Mouse (Mus musculus): ENCODE measurements at regions not wholly inside any gene's neighbourhood (a gene's known extent, or its start where the extent isn't known, plus 50 kb on each side); places are given as distances from the start of the nearest gene placed in this dataset.

- H3K4me2 ChIP-seq (ENCODE audit: low read depth), result no peak overlapping the region
- H3K4me3 ChIP-seq, result no peak overlapping the region
- no peaks in the 10 kb centered on the region for H3K79me2 ChIP-seq (ENCODE audit: control insufficient read depth, insufficient read depth)
- no peaks in the 10 kb centered on the region for H3K36me3 ChIP-seq (ENCODE audit: control insufficient read depth, insufficient read depth)
- no peak overlapping the region for H3ac ChIP-seq (ENCODE audit: control insufficient read depth, insufficient read length)
- TF ChIP-seq POLR2A (IDR thresholded peaks at IDR 0.05; ENCODE audit: insufficient read length, low read depth) (no peak), MYOG (IDR thresholded peaks at IDR 0.05; ENCODE audit: control insufficient read depth in 1 of 3, insufficient read depth in 1 of 3, insufficient read length in 2 of 3, low read depth in 2 of 3) (no peak), USF1 (IDR thresholded peaks at IDR 0.05; ENCODE audit: low read depth) (no peak), TCF3 (IDR thresholded peaks at IDR 0.05; ENCODE audit: insufficient read length, low read depth) (no peak), MYOD1 (IDR thresholded peaks at IDR 0.05; ENCODE audit: control insufficient read depth in 1 of 3, insufficient read length in 2 of 3, low read depth in 2 of 3) (no peak)
- no peaks in the 10 kb centered on the region for H3K27me3 ChIP-seq (ENCODE audit: control insufficient read depth, insufficient read depth, insufficient read length)
Measured at GRCm38 (mm10) chr2:45246061-45246945, 129.1 kb upstream of the Zeb2 start.

GRCm38 (mm10) chr2:45245506-45245905 is 128.3 kb upstream of the Zeb2 start:
- no peaks in the 10 kb centered on the region for H3K79me2 ChIP-seq (ENCODE audit: control insufficient read depth, insufficient read depth)
- no peaks in the 10 kb centered on the region for H3K27me3 ChIP-seq (ENCODE audit: control insufficient read depth, insufficient read depth, insufficient read length)
- no peak overlapping the region for H3K4me3 ChIP-seq
- no peak overlapping the region for H3ac ChIP-seq (ENCODE audit: control insufficient read depth, insufficient read length)
- H3K4me2 ChIP-seq (ENCODE audit: low read depth), result no peak overlapping the region
- H3K36me3 ChIP-seq (ENCODE audit: control insufficient read depth, insufficient read depth), result no peaks in the 10 kb centered on the region
- no peak for TF ChIP-seq TCF3 (IDR thresholded peaks at IDR 0.05; ENCODE audit: insufficient read length, low read depth)

- Histone ChIP-seq H3K27me3 (ENCODE audit: control insufficient read depth, insufficient read depth, insufficient read length) (no peaks in the 10 kb centered on the region), H3K79me2 (ENCODE audit: control insufficient read depth, insufficient read depth) (no peaks in the 10 kb centered on the region), H3ac (ENCODE audit: control insufficient read depth, insufficient read length) (no peak overlapping the region), H3K36me3 (ENCODE audit: control insufficient read depth, insufficient read depth) (no peaks in the 10 kb centered on the region), H3K4me2 (ENCODE audit: low read depth) (no peak overlapping the region), H3K4me3 (no peak overlapping the region)
- TF ChIP-seq TCF3 (IDR thresholded peaks at IDR 0.05; ENCODE audit: insufficient read length, low read depth) (no peak), E2F4 (IDR thresholded peaks at IDR 0.05; ENCODE audit: insufficient read depth) (no peak), MAX (IDR thresholded peaks at IDR 0.05; ENCODE audit: low read depth) (no peak), POLR2A (IDR thresholded peaks at IDR 0.05; ENCODE audit: insufficient read length, low read depth) (no peak), CEBPB (IDR thresholded peaks at IDR 0.05; ENCODE audit: insufficient read depth, poor library complexity, severe bottlenecking) (no peak), POLR2AphosphoS2 (IDR thresholded peaks at IDR 0.05; ENCODE audit: insufficient read length, low read depth) (no peak), MYOG (IDR thresholded peaks at IDR 0.05; ENCODE audit: control insufficient read depth in 1 of 3, insufficient read depth in 1 of 3, insufficient read length in 2 of 3, low read depth in 2 of 3) (no peak), USF1 (IDR thresholded peaks at IDR 0.05; ENCODE audit: low read depth) (no peak), MYOD1 (IDR thresholded peaks at IDR 0.05; ENCODE audit: control insufficient read depth in 1 of 3, insufficient read length in 2 of 3, low read depth in 2 of 3) (no peak), REST (IDR thresholded peaks at IDR 0.05; ENCODE audit: insufficient read depth, insufficient read length) (no peak), SRF (IDR thresholded peaks at IDR 0.05; ENCODE audit: control insufficient read depth, insufficient read length, low read depth) (no peak)
Measured at GRCm38 (mm10) chr2:45244491-45244890, 127.3 kb upstream of the Zeb2 start.

GRCm38 (mm10) chr2:45239501-45240292 is 122.5 kb upstream of the Zeb2 start:
- Histone ChIP-seq H3K79me2 (ENCODE audit: control insufficient read depth, insufficient read depth) (no peaks in the 10 kb centered on the region), H3K4me3 (no peak overlapping the region), H3K4me2 (ENCODE audit: low read depth) (no peak overlapping the region), H3ac (ENCODE audit: control insufficient read depth, insufficient read length) (no peak overlapping the region), H3K27me3 (ENCODE audit: control insufficient read depth, insufficient read depth, insufficient read length) (no peaks in the 10 kb centered on the region), H3K36me3 (ENCODE audit: control insufficient read depth, insufficient read depth) (no peaks in the 10 kb centered on the region)
- no peak for TF ChIP-seq MYOG (IDR thresholded peaks at IDR 0.05; ENCODE audit: control insufficient read depth in 1 of 3, insufficient read depth in 1 of 3, insufficient read length in 2 of 3, low read depth in 2 of 3)
- no peak for TF ChIP-seq MAX (IDR thresholded peaks at IDR 0.05; ENCODE audit: low read depth)
- no peak for TF ChIP-seq USF1 (IDR thresholded peaks at IDR 0.05; ENCODE audit: low read depth)
- TF ChIP-seq TCF12 (IDR thresholded peaks at IDR 0.05; ENCODE audit: insufficient read depth, poor library complexity, severe bottlenecking), result no peak
- TF ChIP-seq POLR2AphosphoS2 (IDR thresholded peaks at IDR 0.05; ENCODE audit: insufficient read length, low read depth), result no peak
- no peak for TF ChIP-seq MYOD1 (IDR thresholded peaks at IDR 0.05; ENCODE audit: control insufficient read depth in 1 of 3, insufficient read length in 2 of 3, low read depth in 2 of 3)
- TF ChIP-seq SRF (IDR thresholded peaks at IDR 0.05; ENCODE audit: control insufficient read depth, insufficient read length, low read depth), result no peak
- no peak for TF ChIP-seq TCF3 (IDR thresholded peaks at IDR 0.05; ENCODE audit: insufficient read length, low read depth)
- TF ChIP-seq REST (IDR thresholded peaks at IDR 0.05; ENCODE audit: insufficient read depth, insufficient read length), result no peak
- no peak for TF ChIP-seq POLR2A (IDR thresholded peaks at IDR 0.05; ENCODE audit: insufficient read length, low read depth)
- no peak for TF ChIP-seq E2F4 (IDR thresholded peaks at IDR 0.05; ENCODE audit: insufficient read depth)
- no peak for TF ChIP-seq CEBPB (IDR thresholded peaks at IDR 0.05; ENCODE audit: insufficient read depth, poor library complexity, severe bottlenecking)

- TF ChIP-seq POLR2A (IDR thresholded peaks at IDR 0.05; ENCODE audit: insufficient read length, low read depth) (no peak), TCF12 (IDR thresholded peaks at IDR 0.05; ENCODE audit: insufficient read depth, poor library complexity, severe bottlenecking) (no peak), SRF (IDR thresholded peaks at IDR 0.05; ENCODE audit: control insufficient read depth, insufficient read length, low read depth) (no peak)
- Histone ChIP-seq H3K36me3 (ENCODE audit: control insufficient read depth, insufficient read depth) (no peaks in the 10 kb centered on the region), H3K4me2 (ENCODE audit: low read depth) (no peak overlapping the region), H3ac (ENCODE audit: control insufficient read depth, insufficient read length) (no peak overlapping the region), H3K27me3 (ENCODE audit: control insufficient read depth, insufficient read depth, insufficient read length) (no peaks in the 10 kb centered on the region), H3K79me2 (ENCODE audit: control insufficient read depth, insufficient read depth) (no peaks in the 10 kb centered on the region), H3K4me3 (no peak overlapping the region)
Measured at GRCm38 (mm10) chr2:45239001-45239400, 121.8 kb upstream of the Zeb2 start.
